Mouse (Mus musculus) liver, postnatal 0 days (tissue): ENCODE data around the gene Spsb2. TPM values are rescaled to one million over a fixed set of nuclear protein-coding genes. Genes with fewer than 3 reads are reported as not detected.

Source experiments
- ATAC-seq: fragments of 200-750 bp; cut with Nextera tagmentation; 2 replicates; pipeline ENCODE4 v1.8.0; 2017; ENCODE audit warnings: mild to moderate bottlenecking, moderate library complexity
- DNase-seq: peaks from one replicate; pipeline ENCODE4 v3.0.0-alpha.2; 2016
- H3K27ac ChIP-seq: fragments of 300-500 bp; sonication (generic); 2 replicates; pipeline ENCODE4 v1.5.1; 2014; ENCODE audit warnings: antibody characterized with exemption, moderate library complexity, mild to moderate bottlenecking, low read depth
- H3K27me3 ChIP-seq: fragments of 300-500 bp; sonication (generic); 2 replicates; pipeline ENCODE4 v1.6.1; 2014; ENCODE audit warnings: low read length, control low read depth, mixed read lengths; ENCODE audit not compliant: insufficient read depth
- H3K36me3 ChIP-seq: fragments of 300-500 bp; sonication (generic); replicated peaks from 2 replicates; pipeline ENCODE4 v1.6.1; 2014; ENCODE audit warnings: mild to moderate bottlenecking, control low read depth, low read length, moderate library complexity, mixed read lengths; ENCODE audit not compliant: insufficient read depth
- H3K4me1 ChIP-seq: fragments of 300-500 bp; sonication (generic); 2 replicates; pipeline ENCODE4 v1.6.1; 2014; ENCODE audit warnings: antibody characterized with exemption, mild to moderate bottlenecking, control low read depth; ENCODE audit not compliant: insufficient read depth
- H3K4me2 ChIP-seq: fragments of 300-500 bp; sonication (generic); 2 replicates; pipeline ENCODE4 v1.6.1; 2014; ENCODE audit warnings: low read depth, mild to moderate bottlenecking, low read length, moderate library complexity, mixed read lengths
- H3K4me3 ChIP-seq: fragments of 300-500 bp; sonication (generic); 2 replicates; pipeline ENCODE4 v1.5.1; 2014; ENCODE audit warnings: low read depth, low read length
- H3K9ac ChIP-seq: fragments of 300-500 bp; sonication (generic); replicated peaks from 2 replicates; pipeline ENCODE4 v1.6.1; 2014; ENCODE audit warnings: mild to moderate bottlenecking, moderate library complexity
- H3K9me3 ChIP-seq: fragments of 300-500 bp; sonication (generic); 2 replicates; pipeline ENCODE4 v1.6.1; 2016; ENCODE audit warnings: mild to moderate bottlenecking, control low read depth, low read length, mixed read lengths
- CTCF ChIP-seq: sonication (generic); IDR thresholded peaks from 2 replicates; pipeline ENCODE4 v1.5.1; 2016; ENCODE audit warnings: antibody characterized with exemption, low read depth
- EP300 ChIP-seq: IDR thresholded peaks from 2 replicates; pipeline ENCODE4 v1.6.1; 2016; ENCODE audit warnings: antibody characterized with exemption, low read depth, mild to moderate bottlenecking
- WGBS: fragments of 180-500 bp; shearing (Covaris S2); extraction: QIAGEN DNeasy Blood & Tissue Kit; methylation state at CpG from one replicate; pipeline ENCODE4 v1.1.7; 2014; ENCODE audit not compliant: insufficient replicate concordance; 5-methylcytosine and 5-hydroxymethylcytosine counted together
- polyA plus RNA-seq: library from polyadenylated mRNA; unstranded; fragments of >200 nt; fragmentation: Nextera tagmentation; extraction: Ambion mirVana; gene quantifications from 2 replicates; pipeline ENCODE4 v1.2.1, GENCODE M21; 2015

Gene Spsb2
- polyA plus RNA-seq: 11.4 and 14.3 TPM in 2 replicates

DNA sequence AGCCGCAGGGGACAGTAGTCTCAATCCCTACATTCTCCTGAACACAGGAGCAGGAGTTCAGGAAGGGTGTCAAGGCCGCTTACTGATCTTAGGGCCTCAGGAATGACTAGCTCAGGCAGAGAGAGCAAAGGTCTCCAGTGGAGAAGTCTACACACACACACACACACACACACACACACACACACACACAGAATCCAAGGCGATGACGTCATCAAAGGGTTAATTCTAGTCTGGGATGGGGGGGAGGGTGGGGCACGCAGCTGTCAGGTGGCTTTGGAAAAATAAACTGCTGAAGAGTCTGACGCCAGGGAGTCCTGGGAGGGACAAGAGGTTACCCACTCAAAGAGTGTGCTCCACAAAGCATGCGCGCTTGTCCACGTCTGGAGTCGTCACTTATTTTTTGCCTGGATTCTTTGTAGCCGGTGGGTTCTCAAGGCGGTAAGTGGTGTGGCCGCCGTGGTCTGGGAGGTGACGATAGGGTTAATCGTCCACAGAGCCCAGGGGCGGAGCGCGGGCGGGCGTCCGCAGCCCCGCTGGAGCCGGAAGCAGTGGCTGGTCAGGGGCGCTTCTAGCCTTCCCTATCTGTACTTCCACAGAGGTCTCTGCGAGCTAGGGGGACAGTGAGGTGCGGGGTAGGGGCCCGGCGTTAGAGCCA is at the start of gene Spsb2:
Spsb2 (plus strand) TSS at position 304 of the 655 bp plus-strand sequence.
- H3K9ac ChIP-seq: peak within 1 kb of the TSS; percentile 83
- H3K36me3 ChIP-seq: peaks cover 20% of the 10 kb centered on the region
- ATAC-seq: peak; percentile 53
- peak within 1 kb of the TSS; percentile 98 for H3K4me2 ChIP-seq
- 4% methylated on average over 29 of the region's 29 CpGs for WGBS
- H3K27ac ChIP-seq: peak within 1 kb of the TSS; percentile 95
- peak within 1 kb of the TSS; percentile 88 for H3K4me3 ChIP-seq
- DNase-seq: peak; percentile 81
- TF ChIP-seq CTCF (no peak), EP300 (no peak)
- H3K4me1 ChIP-seq: peaks cover 46% of the 10 kb centered on the region
- H3K27me3 ChIP-seq: no peaks in the 10 kb centered on the region
- no peaks in the 10 kb centered on the region for H3K9me3 ChIP-seq

DNA sequence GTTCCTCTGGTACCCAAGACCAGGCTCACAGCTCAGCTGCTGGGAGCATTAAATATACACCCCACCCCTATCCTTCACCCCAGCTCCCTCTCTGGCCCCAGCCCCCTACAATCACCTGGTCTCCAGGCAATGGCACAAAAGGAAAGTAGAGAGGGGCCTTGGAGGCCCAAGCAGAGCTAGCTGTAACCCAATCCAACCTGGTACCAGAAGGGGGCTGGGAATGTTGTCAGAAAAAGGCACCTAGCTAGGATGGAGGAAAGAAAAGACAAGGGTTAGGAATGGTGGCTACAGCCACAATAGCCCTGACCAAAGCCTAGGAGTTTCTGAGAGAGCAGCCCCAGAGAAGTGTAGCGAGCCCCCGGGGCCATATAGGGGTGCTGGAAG is 49.6 kb upstream of the Spsb2 start:
- no peak for ATAC-seq
- 52% methylated on average over 2 of the region's 2 CpGs for WGBS
- Histone ChIP-seq H3K4me2 (peak overlapping the region; percentile 38; the same call in 1 of the 2 replicates), H3K36me3 (no peaks in the 10 kb centered on the region), H3K27ac (0 out of 2 replicates have a peak overlapping the region, but pooled peaks have one; percentile 40), H3K27me3 (peaks cover 22% of the 10 kb centered on the region), H3K4me3 (no peak overlapping the region), H3K9ac (no peak overlapping the region; the same call in 1 of the 2 replicates), H3K4me1 (peaks cover 29% of the 10 kb centered on the region), H3K9me3 (no peaks in the 10 kb centered on the region)
- no peak for DNase-seq
- TF ChIP-seq CTCF (no peak), EP300 (no peak)

DNA sequence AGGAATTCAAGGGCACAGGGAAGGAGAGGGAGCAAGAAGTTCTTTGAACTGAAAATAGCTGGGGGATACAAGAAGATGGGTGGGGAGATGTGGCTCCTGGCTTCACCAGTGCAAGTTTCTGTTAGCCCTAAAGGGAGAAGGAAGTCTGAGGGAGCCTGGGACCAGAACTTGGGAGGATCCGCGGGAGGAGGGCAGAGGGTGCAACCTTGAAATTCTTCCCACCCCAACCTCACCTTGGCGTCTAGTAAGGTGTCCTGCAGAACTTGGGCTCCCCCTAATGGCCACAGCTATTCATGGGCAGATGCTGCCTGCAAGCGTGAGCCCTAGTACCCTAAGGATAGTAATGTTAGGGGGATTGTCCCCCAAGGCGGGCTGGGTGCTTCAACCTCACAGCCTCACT is 49.2 kb upstream of the Spsb2 start:
- Histone ChIP-seq H3K9ac (no peak overlapping the region; the same call in 1 of the 2 replicates), H3K4me2 (peak overlapping the region; percentile 38; the same call in 1 of the 2 replicates), H3K4me3 (no peak overlapping the region), H3K9me3 (no peaks in the 10 kb centered on the region), H3K27ac (no peak overlapping the region), H3K4me1 (peaks cover 29% of the 10 kb centered on the region), H3K36me3 (no peaks in the 10 kb centered on the region), H3K27me3 (peaks cover 22% of the 10 kb centered on the region)
- DNase-seq (peak; percentile 88), ATAC-seq (peak; percentile 42)
- TF ChIP-seq EP300: no peak
- TF ChIP-seq CTCF: peak; percentile 97
- 2% methylated on average over 5 of the region's 5 CpGs for WGBS

DNA sequence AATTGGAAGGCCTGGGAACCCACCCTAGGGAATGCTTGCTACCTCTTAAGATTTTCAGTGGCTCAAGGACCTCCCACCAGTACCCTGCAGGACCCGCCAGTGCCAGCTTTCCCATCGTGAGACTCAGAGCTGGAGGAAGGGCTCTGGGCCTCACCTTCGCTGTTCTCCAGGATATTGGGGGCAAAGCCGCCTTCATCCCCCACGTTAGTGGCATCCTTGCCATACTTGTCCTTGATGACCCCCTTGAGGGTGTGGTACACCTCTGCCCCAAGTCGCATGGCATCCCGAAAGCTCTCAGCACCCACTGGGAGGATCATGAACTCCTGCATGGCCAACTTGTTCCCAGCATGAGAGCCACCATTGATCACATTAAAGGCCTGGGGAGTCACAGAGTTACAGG is 42.5 kb upstream of the Spsb2 start:
- Histone ChIP-seq H3K4me2 (no peak overlapping the region), H3K4me3 (no peak overlapping the region)
- WGBS: 84% methylated on average over 7 of the region's 7 CpGs

DNA sequence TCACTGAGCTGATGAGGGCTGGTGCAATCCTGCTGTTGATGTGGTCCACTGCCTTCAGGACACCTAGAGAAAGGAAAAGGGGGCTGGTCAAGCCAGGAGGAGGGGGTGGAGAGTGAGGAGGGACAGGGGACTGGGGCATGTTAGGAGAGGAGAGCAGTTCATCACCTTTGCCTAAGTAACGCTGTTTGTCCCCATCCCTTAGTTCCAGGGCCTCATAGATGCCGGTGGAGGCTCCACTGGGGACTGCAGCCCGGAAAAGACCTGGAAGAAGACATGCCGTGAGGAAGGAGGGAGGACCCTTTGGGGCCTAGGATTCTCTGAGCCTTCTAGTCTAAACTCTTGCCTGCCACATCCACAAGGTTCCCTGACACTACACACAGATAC is 40.9 kb upstream of the Spsb2 start:
- Histone ChIP-seq H3K27me3 (peaks cover 21% of the 10 kb centered on the region), H3K4me1 (0 out of 2 replicates have a peak, but pooled peaks cover 7% of the 10 kb centered on the region), H3K4me2 (no peak overlapping the region), H3K27ac (no peak overlapping the region), H3K36me3 (no peaks in the 10 kb centered on the region), H3K9me3 (no peaks in the 10 kb centered on the region), H3K4me3 (no peak overlapping the region), H3K9ac (no peak overlapping the region)
- DNase-seq: no peak
- no peak for ATAC-seq
- TF ChIP-seq EP300 (no peak), CTCF (no peak)
- WGBS: 76% methylated on average over 4 of the region's 4 CpGs

More for the DNA sequence above, 42.5 kb upstream of the Spsb2 start:
- Histone ChIP-seq H3K36me3 (no peaks in the 10 kb centered on the region), H3K27me3 (peaks cover 21% of the 10 kb centered on the region), H3K4me1 (0 out of 2 replicates have a peak, but pooled peaks cover 7% of the 10 kb centered on the region), H3K9me3 (no peaks in the 10 kb centered on the region), H3K27ac (no peak overlapping the region), H3K9ac (no peak overlapping the region)
- no peak for DNase-seq
- ATAC-seq: no peak
- TF ChIP-seq EP300 (no peak), CTCF (no peak)

DNA sequence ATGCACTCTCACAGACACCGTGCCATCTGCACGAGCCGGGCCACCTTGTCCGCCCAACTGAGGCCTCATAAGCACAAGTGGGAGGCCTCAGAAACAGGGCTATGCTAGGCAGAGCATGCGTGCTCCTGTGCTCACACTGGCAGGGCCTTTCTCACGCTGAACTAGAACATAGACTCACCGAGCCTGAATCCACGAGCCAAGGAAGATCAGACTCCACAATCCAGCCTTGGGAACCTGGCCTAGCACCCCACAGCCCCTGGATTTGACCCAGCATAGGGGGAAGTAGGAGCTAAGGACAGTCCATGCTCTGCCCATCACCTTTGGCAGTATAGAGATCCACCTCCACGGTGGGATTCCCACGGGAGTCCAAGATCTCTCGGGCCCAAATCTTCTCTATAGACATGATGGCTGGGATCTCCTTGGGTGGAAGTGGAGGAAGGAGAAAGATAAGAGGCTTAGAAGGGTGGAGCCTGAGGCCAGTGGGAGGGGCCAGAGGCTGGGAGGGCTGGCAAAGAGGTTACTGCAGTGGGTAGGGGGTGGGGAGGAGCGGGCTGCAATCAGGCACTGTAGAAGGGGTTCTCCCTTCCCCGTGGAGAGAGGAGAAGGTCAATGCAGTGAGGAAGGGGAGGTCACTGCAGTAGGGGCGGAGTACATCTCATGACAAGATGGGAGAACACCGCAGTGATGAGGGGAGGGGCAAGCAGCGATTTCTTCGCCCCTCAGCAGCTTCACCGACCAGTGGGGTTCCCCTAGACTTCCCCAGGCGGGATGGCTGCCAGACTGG is 40.3 kb upstream of the Spsb2 start:
- TF ChIP-seq CTCF: no peak
- TF ChIP-seq EP300: no peak
- H3K27ac ChIP-seq: no peak overlapping the region
- 0 out of 2 replicates have a peak, but pooled peaks cover 7% of the 10 kb centered on the region for H3K4me1 ChIP-seq
- H3K9ac ChIP-seq: no peak overlapping the region
- 0 out of 2 replicates have a peak overlapping the region, but pooled peaks have one; percentile 8 for H3K4me3 ChIP-seq
- 33% methylated on average over 18 of the region's 19 CpGs for WGBS
- H3K27me3 ChIP-seq: peaks cover 21% of the 10 kb centered on the region
- H3K4me2 ChIP-seq: peak overlapping the region; percentile 78
- DNase-seq (no peak), ATAC-seq (peak; percentile 31; the same call in 1 of the 2 replicates)
- no peaks in the 10 kb centered on the region for H3K9me3 ChIP-seq
- no peaks in the 10 kb centered on the region for H3K36me3 ChIP-seq
